Mouse (Mus musculus): ENCODE data around the gene Gm49405. TPM values are rescaled to one million over a fixed set of nuclear protein-coding genes. Genes with fewer than 3 reads are reported as not detected.
A peak's percentile ranks its signal among the peaks of the same experiment; 100 is the strongest.

Gene Gm49405
- polyA plus RNA-seq, 1 experiment = 1.2 TPM

GRCm38 (mm10) chr19:3986334-3986733 lies 14.1 kb upstream of the Gm49405 start, which contains the start of gene Acy3:
Gene Acy3 (plus strand): TSS chr19:3986570.
- H3K4me3 ChIP-seq (ENCODE audit: insufficient read depth, low read depth, low read length) = peak within 1 kb of the TSS; percentile 51
- WGBS = 3% methylated on average over 8 of the region's 8 CpGs
- peak within 1 kb of the TSS; percentile 94 for H3K27ac ChIP-seq (ENCODE audit: insufficient read depth, low read depth, low read length)
- H3K4me1 ChIP-seq (ENCODE audit: control insufficient read depth, insufficient read depth, low read length) = peaks cover 18% of the 10 kb centered on the region
- peak; percentile 98 for DNase-seq
- H3K27me3 ChIP-seq (replicated peaks; ENCODE audit: control insufficient read depth, insufficient read depth, low read length) = no peaks in the 10 kb centered on the region
- H3K36me3 ChIP-seq (ENCODE audit: control insufficient read depth, insufficient read depth, low read length) = no peaks in the 10 kb centered on the region; the same call in 1 of the 2 replicates
- TF ChIP-seq CTCF (conservative IDR thresholded peaks at IDR 0.05; ENCODE audit: insufficient read depth, insufficient read length, low read depth, low read length) (no peak), POLR2A (IDR thresholded peaks at IDR 0.05; ENCODE audit: low read depth, low read length) (peak; percentile 99)

GRCm38 (mm10) chr19:3988066-3988465 lies 12.4 kb upstream of the Gm49405 start:
- Histone ChIP-seq H3K4me1 (ENCODE audit: control insufficient read depth, insufficient read depth, low read length) (peaks cover 18% of the 10 kb centered on the region), H3K27ac (ENCODE audit: insufficient read depth, low read depth, low read length) (peak overlapping the region; percentile 94; the same call in 1 of the 2 replicates), H3K4me3 (ENCODE audit: insufficient read depth, low read depth, low read length) (peak overlapping the region; percentile 51), H3K36me3 (ENCODE audit: control insufficient read depth, insufficient read depth, low read length) (no peaks in the 10 kb centered on the region; the same call in 1 of the 2 replicates), H3K27me3 (replicated peaks; ENCODE audit: control insufficient read depth, insufficient read depth, low read length) (no peaks in the 10 kb centered on the region)
- WGBS = 73% methylated on average over 14 of the region's 14 CpGs
- peak; percentile 58 for DNase-seq
- TF ChIP-seq CTCF (conservative IDR thresholded peaks at IDR 0.05; ENCODE audit: insufficient read depth, insufficient read length, low read depth, low read length) (no peak), POLR2A (IDR thresholded peaks at IDR 0.05; ENCODE audit: low read depth, low read length) (no peak)

- Histone ChIP-seq H3K4me1 (ENCODE audit: control insufficient read depth, insufficient read depth, low read length) (peaks cover 18% of the 10 kb centered on the region), H3K36me3 (ENCODE audit: control insufficient read depth, insufficient read depth, low read length) (no peaks in the 10 kb centered on the region; the same call in 1 of the 2 replicates), H3K27ac (ENCODE audit: insufficient read depth, low read depth, low read length) (no peak overlapping the region), H3K4me3 (ENCODE audit: insufficient read depth, low read depth, low read length) (peak overlapping the region; percentile 51), H3K27me3 (replicated peaks; ENCODE audit: control insufficient read depth, insufficient read depth, low read length) (no peaks in the 10 kb centered on the region)
- 84% methylated on average over 4 of the region's 4 CpGs for WGBS
- no peak for TF ChIP-seq POLR2A (IDR thresholded peaks at IDR 0.05; ENCODE audit: low read depth, low read length)
- peak; percentile 36; the same call in 1 of the 2 replicates for TF ChIP-seq CTCF (conservative IDR thresholded peaks at IDR 0.05; ENCODE audit: insufficient read depth, insufficient read length, low read depth, low read length)
- DNase-seq = peak; percentile 57
These were observed 11.7 kb upstream of the Gm49405 start for GRCm38 (mm10) chr19:3988750-3989149.

- TF ChIP-seq POLR2A (IDR thresholded peaks at IDR 0.05; ENCODE audit: low read depth, low read length) = peak; percentile 53
- no peak for TF ChIP-seq CTCF (conservative IDR thresholded peaks at IDR 0.05; ENCODE audit: insufficient read depth, insufficient read length, low read depth, low read length)
- H3K4me1 ChIP-seq (ENCODE audit: control insufficient read depth, insufficient read depth, low read length) = peaks cover 3% of the 10 kb centered on the region; the same call in 1 of the 2 replicates
- H3K27ac ChIP-seq (ENCODE audit: insufficient read depth, low read depth, low read length) = no peak overlapping the region
- H3K4me3 ChIP-seq (ENCODE audit: insufficient read depth, low read depth, low read length) = no peak overlapping the region
- 55% methylated on average over 6 of the region's 6 CpGs for WGBS
- no peaks in the 10 kb centered on the region; the same call in 1 of the 2 replicates for H3K36me3 ChIP-seq (ENCODE audit: control insufficient read depth, insufficient read depth, low read length)
- H3K27me3 ChIP-seq (replicated peaks; ENCODE audit: control insufficient read depth, insufficient read depth, low read length) = no peaks in the 10 kb centered on the region
- DNase-seq = peak; percentile 49
These were observed 9.6 kb upstream of the Gm49405 start for GRCm38 (mm10) chr19:3990804-3991203.

GRCm38 (mm10) chr19:3991562-3991961 lies 8.9 kb upstream of the Gm49405 start:
- H3K4me1 ChIP-seq (ENCODE audit: control insufficient read depth, insufficient read depth, low read length) = peaks cover 4% of the 10 kb centered on the region
- TF ChIP-seq CTCF (conservative IDR thresholded peaks at IDR 0.05; ENCODE audit: insufficient read depth, insufficient read length, low read depth, low read length) (no peak), POLR2A (IDR thresholded peaks at IDR 0.05; ENCODE audit: low read depth, low read length) (no peak)
- H3K36me3 ChIP-seq (ENCODE audit: control insufficient read depth, insufficient read depth, low read length) = no peaks in the 10 kb centered on the region; the same call in 1 of the 2 replicates
- H3K4me3 ChIP-seq (ENCODE audit: insufficient read depth, low read depth, low read length) = no peak overlapping the region
- peak; percentile 57 for DNase-seq
- WGBS = 79% methylated on average over 3 of the region's 3 CpGs
- no peaks in the 10 kb centered on the region for H3K27me3 ChIP-seq (replicated peaks; ENCODE audit: control insufficient read depth, insufficient read depth, low read length)
- no peak overlapping the region for H3K27ac ChIP-seq (ENCODE audit: insufficient read depth, low read depth, low read length)

- H3K27me3 ChIP-seq (replicated peaks; ENCODE audit: control insufficient read depth, insufficient read depth, low read length) = no peaks in the 10 kb centered on the region
- DNase-seq = peak; percentile 59
- no peak overlapping the region for H3K27ac ChIP-seq (ENCODE audit: insufficient read depth, low read depth, low read length)
- TF ChIP-seq POLR2A (IDR thresholded peaks at IDR 0.05; ENCODE audit: low read depth, low read length) (peak; percentile 44), CTCF (conservative IDR thresholded peaks at IDR 0.05; ENCODE audit: insufficient read depth, insufficient read length, low read depth, low read length) (no peak)
- 75% methylated on average over 3 of the region's 3 CpGs for WGBS
- H3K4me3 ChIP-seq (ENCODE audit: insufficient read depth, low read depth, low read length) = no peak overlapping the region
- no peaks in the 10 kb centered on the region; the same call in 1 of the 2 replicates for H3K36me3 ChIP-seq (ENCODE audit: control insufficient read depth, insufficient read depth, low read length)
- H3K4me1 ChIP-seq (ENCODE audit: control insufficient read depth, insufficient read depth, low read length) = peaks cover 8% of the 10 kb centered on the region
These were observed 8.5 kb upstream of the Gm49405 start for GRCm38 (mm10) chr19:3991966-3992365.

- TF ChIP-seq CTCF (conservative IDR thresholded peaks at IDR 0.05; ENCODE audit: insufficient read depth, insufficient read length, low read depth, low read length) = no peak
- TF ChIP-seq POLR2A (IDR thresholded peaks at IDR 0.05; ENCODE audit: low read depth, low read length) = no peak
- H3K4me1 ChIP-seq (ENCODE audit: control insufficient read depth, insufficient read depth, low read length) = peaks cover 13% of the 10 kb centered on the region
These were observed 8.0 kb upstream of the Gm49405 start, which contains the start of gene Tbx10 for GRCm38 (mm10) chr19:3992416-3992815. Gene Tbx10 (plus strand): TSS chr19:3992752.

More at GRCm38 (mm10) chr19:3992416-3992815, 8.0 kb upstream of the Gm49405 start, which contains the start of gene Tbx10:
- peak; percentile 47 for DNase-seq
- H3K36me3 ChIP-seq (ENCODE audit: control insufficient read depth, insufficient read depth, low read length) = no peaks in the 10 kb centered on the region; the same call in 1 of the 2 replicates
- H3K27me3 ChIP-seq (replicated peaks; ENCODE audit: control insufficient read depth, insufficient read depth, low read length) = no peaks in the 10 kb centered on the region
- 61% methylated on average over 5 of the region's 5 CpGs for WGBS
- H3K4me3 ChIP-seq (ENCODE audit: insufficient read depth, low read depth, low read length) = no peak within 1 kb of the TSS
- H3K27ac ChIP-seq (ENCODE audit: insufficient read depth, low read depth, low read length) = no peak within 1 kb of the TSS

All from kidney, adult 2 months (tissue).